Mouse (Mus musculus) central nervous system, embryonic 11.5 days (tissue): ENCODE measurements around the gene Ptpdc1. TPM values are rescaled to one million over a fixed set of nuclear protein-coding genes. Genes with fewer than 3 reads are reported as not detected.

Experiments
- polyA plus RNA-seq: library from polyadenylated mRNA; depleted of rRNA; stranded (reverse); fragments of >200 nt; gene quantifications from 2 replicates; pipeline ENCODE4 v1.2.3, GENCODE M21; 2012; rRNA removed

The Ptpdc1 gene
- polyA plus RNA-seq, result 11.4 and 13.7 TPM in 2 replicates

GRCm38 (mm10) chr13:48625433-48626184, at the start of gene Ptpdc1:
Gene Ptpdc1 (minus strand): TSS chr13:48625664.

GRCm38 (mm10) chr13:48662431-48663143, 37.1 kb upstream of the Ptpdc1 start, which contains the start of gene Barx1:
Gene Barx1 (plus strand): TSS chr13:48662998.

Other genes with a start within 250 kb of the Ptpdc1 start
- 8.3 and 10.7 TPM in 2 replicates for gene Zfp169, start 112.2 kb downstream of the Ptpdc1 start, polyA plus RNA-seq
- 1.1 and 1.6 TPM in 2 replicates for gene A830005F24Rik, start 112.1 kb downstream of the Ptpdc1 start, polyA plus RNA-seq
- gene Barx1, start 37.3 kb upstream of the Ptpdc1 start, polyA plus RNA-seq, result 10.0 and 22.9 TPM in 2 replicates
- gene Phf2, start 245.5 kb upstream of the Ptpdc1 start, polyA plus RNA-seq, result 34.5 and 34.9 TPM in 2 replicates